Mouse (Mus musculus) heart, embryonic 10.5 days (tissue): Measurements from ENCODE around the gene Bcl11b. TPM values are rescaled to one million over a fixed set of nuclear protein-coding genes. Genes with fewer than 3 reads are reported as not detected.

Experiments
- DNase-seq: peaks from one replicate; pipeline ENCODE4 v3.0.0-alpha.2; 2017; ENCODE audit warnings: low spot score
- H3K27ac ChIP-seq: fragments of 300-500 bp; sonication (generic); 2 replicates; pipeline ENCODE4 v1.5.1; 2016; ENCODE audit warnings: mild to moderate bottlenecking
- H3K27me3 ChIP-seq: fragments of 300-500 bp; sonication (generic); 2 replicates; pipeline ENCODE4 v1.6.1; 2016; ENCODE audit warnings: mild to moderate bottlenecking; ENCODE audit not compliant: poor library complexity, insufficient read depth, severe bottlenecking
- H3K36me3 ChIP-seq: fragments of 300-500 bp; sonication (generic); 2 replicates; pipeline ENCODE4 v1.6.1; 2016; ENCODE audit warnings: mild to moderate bottlenecking, moderate library complexity
- H3K4me1 ChIP-seq: fragments of 300-500 bp; sonication (generic); 2 replicates; pipeline ENCODE4 v1.6.1; 2016; ENCODE audit warnings: mild to moderate bottlenecking
- H3K4me3 ChIP-seq: fragments of 300-500 bp; sonication (generic); 2 replicates; pipeline ENCODE4 v1.5.1; 2016; ENCODE audit warnings: mild to moderate bottlenecking, moderate library complexity
- H3K9me3 ChIP-seq: fragments of 300-500 bp; sonication (generic); 2 replicates; pipeline ENCODE4 v1.6.1; 2016; ENCODE audit warnings: mild to moderate bottlenecking, moderate library complexity
- whole genome bisulfite sequencing: fragments of 180-500 bp; shearing (Covaris S2); methylation state at CpG from one replicate; pipeline ENCODE4 v1.1.7; 2016; 5-methylcytosine and 5-hydroxymethylcytosine counted together
- polyA plus RNA-seq: library from polyadenylated mRNA; unstranded; fragments of >200 nt; fragmentation: Nextera tagmentation; extraction: Ambion mirVana; gene quantifications from 2 replicates; pipeline ENCODE4 v1.2.1, GENCODE M21; 2016

Gene Bcl11b
- polyA plus RNA-seq, 1 experiment from 2014 or later, result 3.3 TPM

DNA sequence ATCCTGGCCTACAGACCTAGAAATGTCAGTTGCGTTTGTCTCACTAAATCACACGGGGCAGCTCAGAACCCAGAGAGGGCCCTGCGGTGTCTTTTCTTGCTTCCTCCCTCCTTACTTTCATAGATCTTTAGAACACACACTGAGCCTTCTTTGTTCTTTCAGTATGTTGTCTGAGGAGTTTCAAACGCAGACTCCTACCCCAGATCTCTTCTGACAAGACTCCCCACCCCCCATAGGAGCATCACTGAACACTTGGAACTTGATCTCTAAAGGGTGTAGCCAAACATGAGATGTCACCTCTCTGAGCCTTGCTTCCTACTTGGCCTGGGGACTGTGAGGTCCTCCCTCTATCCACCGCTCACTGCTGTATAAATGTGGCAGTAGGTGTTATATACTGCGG lies 82.2 kb downstream of the Bcl11b start:
- Histone ChIP-seq H3K27ac (peak overlapping the region; percentile 56), H3K27me3 (no peaks in the 10 kb centered on the region), H3K4me3 (no peak overlapping the region), H3K4me1 (peaks cover 52% of the 10 kb centered on the region), H3K36me3 (peaks cover 13% of the 10 kb centered on the region), H3K9me3 (peaks cover 9% of the 10 kb centered on the region)
- no peak for DNase-seq
- 76% methylated on average over 6 of the region's 6 CpGs for WGBS

DNA sequence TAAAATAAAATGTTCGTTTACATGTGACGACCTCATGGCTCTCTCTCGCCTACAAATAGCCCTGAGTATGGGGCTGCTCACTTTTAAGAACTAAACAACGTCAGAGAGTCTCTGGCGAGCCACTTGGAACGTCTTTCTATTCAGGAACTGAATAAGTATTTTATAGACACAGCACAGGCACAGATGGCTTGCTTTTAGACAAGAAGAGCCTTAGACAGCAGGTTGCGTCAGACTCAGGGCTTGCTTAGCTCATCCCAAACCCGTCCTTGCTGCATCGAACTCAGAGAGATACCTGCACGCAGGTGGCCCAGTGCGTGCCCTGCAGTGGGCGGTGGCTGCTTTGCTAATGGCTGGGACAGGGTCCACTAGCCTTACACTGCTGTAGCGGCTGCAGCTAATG lies 82.7 kb downstream of the Bcl11b start:
- H3K4me3 ChIP-seq, result no peak overlapping the region
- no peaks in the 10 kb centered on the region for H3K27me3 ChIP-seq
- H3K4me1 ChIP-seq, result peaks cover 52% of the 10 kb centered on the region
- WGBS, result 80% methylated on average over 13 of the region's 13 CpGs
- H3K27ac ChIP-seq, result peak overlapping the region; percentile 56
- DNase-seq, result no peak
- H3K9me3 ChIP-seq, result peaks cover 13% of the 10 kb centered on the region
- H3K36me3 ChIP-seq, result peaks cover 17% of the 10 kb centered on the region

DNA sequence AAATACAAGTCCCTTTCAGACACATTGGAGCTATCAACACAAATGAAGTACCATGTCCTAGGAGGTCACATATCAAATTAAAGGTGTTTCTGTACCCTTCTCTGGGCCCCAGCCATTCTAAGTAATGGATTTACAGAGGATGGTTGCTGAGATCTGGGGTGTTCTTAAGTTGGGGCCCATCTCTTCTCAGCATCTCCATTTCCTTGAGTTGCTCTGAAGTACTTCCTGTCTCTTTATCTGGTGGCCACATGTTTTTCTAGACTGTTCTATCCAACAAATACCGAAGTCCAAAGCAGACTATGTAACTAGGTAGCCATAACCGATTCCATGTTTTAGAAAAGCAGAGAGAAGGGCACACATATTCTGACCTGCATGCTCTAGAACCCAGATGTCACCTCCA lies 83.3 kb downstream of the Bcl11b start:
- no peak overlapping the region for H3K27ac ChIP-seq
- H3K27me3 ChIP-seq, result no peaks in the 10 kb centered on the region
- peaks cover 24% of the 10 kb centered on the region for H3K36me3 ChIP-seq
- no peak for DNase-seq
- H3K4me1 ChIP-seq, result peaks cover 48% of the 10 kb centered on the region
- no peak overlapping the region for H3K4me3 ChIP-seq
- 78% methylated on average over 2 of the region's 2 CpGs for whole genome bisulfite sequencing
- peaks cover 15% of the 10 kb centered on the region for H3K9me3 ChIP-seq

DNA sequence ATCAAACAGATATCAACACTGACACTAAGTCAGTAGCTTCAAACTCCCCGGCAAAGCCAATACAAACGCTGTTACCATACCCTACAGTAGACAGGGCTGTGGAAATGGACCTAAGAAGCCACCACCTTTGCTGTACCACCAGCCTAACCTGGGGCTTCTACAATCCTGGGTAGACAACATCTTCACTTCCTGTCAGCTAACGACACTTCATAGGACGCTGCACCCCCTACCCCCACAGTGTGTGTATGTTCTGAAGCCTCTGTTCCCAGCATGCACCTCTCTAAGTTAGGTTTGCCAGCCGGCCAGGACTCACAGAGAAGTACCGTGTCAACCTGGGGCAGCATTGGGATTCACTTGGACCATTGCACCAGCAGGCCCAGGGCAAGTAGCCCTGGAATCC lies 84.6 kb downstream of the Bcl11b start:
- Histone ChIP-seq H3K4me1 (peaks cover 35% of the 10 kb centered on the region), H3K4me3 (no peak overlapping the region), H3K27ac (no peak overlapping the region), H3K36me3 (peaks cover 24% of the 10 kb centered on the region), H3K9me3 (peaks cover 15% of the 10 kb centered on the region), H3K27me3 (no peaks in the 10 kb centered on the region)
- DNase-seq, result no peak
- WGBS, result 89% methylated on average over 6 of the region's 6 CpGs

DNA sequence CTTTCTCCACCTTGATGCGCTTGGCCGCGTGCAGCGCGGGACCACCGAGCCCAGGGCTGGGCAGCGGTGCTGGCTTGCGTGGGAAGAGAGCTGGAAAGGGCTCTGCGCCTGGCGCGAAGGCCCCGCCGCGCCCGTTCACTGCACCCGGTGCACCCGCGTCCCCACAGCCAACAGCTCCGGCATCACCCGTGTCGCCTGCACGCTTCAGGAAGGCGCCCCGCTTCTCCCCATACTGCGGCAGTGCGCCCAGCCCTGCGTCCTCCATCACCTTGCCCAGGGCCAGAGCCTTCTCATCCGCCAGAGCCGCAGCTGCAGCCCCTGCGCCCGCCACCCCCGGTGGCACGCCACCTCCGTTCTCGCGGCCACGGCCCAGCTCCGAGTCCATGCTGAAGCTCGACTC lies 87.4 kb downstream of the Bcl11b start:
- DNase-seq, result no peak
- Histone ChIP-seq H3K4me1 (peaks cover 14% of the 10 kb centered on the region), H3K9me3 (peaks cover 15% of the 10 kb centered on the region)

DNA sequence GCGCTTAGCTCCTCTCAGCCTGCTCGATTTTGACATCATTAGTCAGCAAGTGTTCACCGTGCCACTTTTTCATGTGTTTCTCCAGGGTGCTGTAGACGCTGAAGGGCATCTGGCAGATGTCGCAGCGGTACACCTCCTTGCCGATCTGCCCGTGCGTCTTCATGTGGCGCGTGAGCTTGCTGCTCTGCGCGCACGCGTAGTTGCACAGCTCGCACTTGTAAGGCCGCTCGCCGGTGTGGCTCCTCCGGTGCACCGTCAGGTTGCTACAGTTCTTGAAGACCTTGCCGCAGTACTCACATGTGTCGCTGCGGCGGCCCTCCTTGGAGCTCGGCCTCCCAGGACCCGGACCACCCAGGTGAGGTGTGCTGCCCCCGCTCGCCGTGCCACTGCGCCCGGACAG lies 88.0 kb downstream of the Bcl11b start:
- Histone ChIP-seq H3K9me3 (peaks cover 15% of the 10 kb centered on the region), H3K36me3 (peaks cover 24% of the 10 kb centered on the region), H3K4me3 (no peak overlapping the region), H3K27ac (no peak overlapping the region), H3K27me3 (no peaks in the 10 kb centered on the region), H3K4me1 (peaks cover 8% of the 10 kb centered on the region; the same call in 1 of the 2 replicates)
- DNase-seq, result no peak
- WGBS, result 95% methylated on average over 32 of the region's 32 CpGs

More for the DNA sequence above, 87.4 kb downstream of the Bcl11b start:
- Histone ChIP-seq H3K36me3 (peaks cover 24% of the 10 kb centered on the region), H3K27me3 (no peaks in the 10 kb centered on the region), H3K4me3 (no peak overlapping the region), H3K27ac (no peak overlapping the region)
- 88% methylated on average over 34 of the region's 39 CpGs for WGBS

DNA sequence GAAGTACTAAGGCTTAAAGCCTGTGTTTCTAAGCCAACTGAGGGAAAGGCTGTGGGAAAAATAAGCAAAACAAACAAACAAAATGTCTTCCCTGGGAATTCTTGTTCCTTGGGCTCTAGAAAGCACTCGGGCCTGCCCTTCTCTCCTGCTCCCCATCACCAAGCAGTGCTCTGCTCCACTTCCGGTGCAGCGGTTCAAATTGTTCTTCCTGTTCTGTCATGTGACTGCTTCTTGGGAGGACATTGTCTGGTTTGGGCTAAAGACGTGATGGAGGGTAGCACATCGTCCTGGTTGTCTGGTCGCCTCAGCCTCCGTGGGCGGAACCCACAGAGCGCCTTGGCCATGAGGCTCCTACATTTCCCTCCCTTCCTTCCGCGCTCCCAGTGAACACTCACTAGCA lies 94.6 kb downstream of the Bcl11b start:
- no peak for DNase-seq
- no peaks in the 10 kb centered on the region for H3K36me3 ChIP-seq
- 0 out of 2 replicates have a peak, but pooled peaks cover 3% of the 10 kb centered on the region for H3K4me1 ChIP-seq
- 82% methylated on average over 11 of the region's 11 CpGs for WGBS
- 0 out of 2 replicates have a peak, but pooled peaks cover 3% of the 10 kb centered on the region for H3K27me3 ChIP-seq
- no peaks in the 10 kb centered on the region for H3K9me3 ChIP-seq
- no peak overlapping the region for H3K4me3 ChIP-seq
- no peak overlapping the region for H3K27ac ChIP-seq

DNA sequence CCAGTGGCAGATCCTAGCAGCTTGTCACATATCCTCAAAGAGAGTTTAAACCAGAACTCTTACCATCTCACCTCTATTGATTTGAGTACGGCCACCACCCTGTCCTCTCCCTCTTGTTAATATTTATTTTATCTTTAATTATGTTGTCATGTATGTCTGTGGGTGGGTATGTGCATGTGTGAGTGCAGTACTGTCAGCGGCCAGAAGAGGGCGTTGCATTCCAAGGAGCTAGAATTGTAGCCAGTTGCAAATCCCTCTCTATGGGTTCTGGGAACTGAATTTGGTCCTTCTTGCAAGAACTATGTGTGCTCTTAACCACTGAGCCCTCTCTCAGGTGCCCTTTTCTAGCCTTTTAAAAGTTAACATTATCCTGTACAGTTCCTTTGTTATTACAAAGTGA lies 98.1 kb downstream of the Bcl11b start:
- Histone ChIP-seq H3K36me3 (no peaks in the 10 kb centered on the region), H3K4me1 (no peaks in the 10 kb centered on the region), H3K27me3 (0 out of 2 replicates have a peak, but pooled peaks cover 3% of the 10 kb centered on the region), H3K9me3 (no peaks in the 10 kb centered on the region), H3K4me3 (no peak overlapping the region), H3K27ac (no peak overlapping the region)
- WGBS, result 93% methylated on average over 3 of the region's 3 CpGs
- DNase-seq, result no peak

DNA sequence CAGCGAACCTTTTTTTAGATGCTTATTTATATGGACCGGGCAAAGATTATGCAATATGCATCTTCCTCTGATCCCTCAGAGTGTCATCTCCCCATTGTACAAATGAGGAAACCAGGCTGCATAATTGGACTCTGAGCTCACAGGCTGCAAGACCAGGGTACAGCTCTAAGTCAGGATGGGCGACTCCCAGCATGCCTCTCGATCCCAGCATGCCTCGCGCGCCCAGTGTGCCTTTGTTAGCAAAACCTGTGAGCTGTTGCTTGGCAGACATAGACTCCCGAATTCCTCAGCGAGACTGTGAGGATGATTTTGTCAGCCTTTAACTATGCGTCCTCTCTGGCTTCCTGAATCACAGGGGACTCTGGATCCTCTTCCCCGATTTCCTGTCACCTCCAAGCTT lies 98.9 kb downstream of the Bcl11b start:
- Histone ChIP-seq H3K27ac (no peak overlapping the region), H3K36me3 (no peaks in the 10 kb centered on the region), H3K4me3 (no peak overlapping the region), H3K27me3 (0 out of 2 replicates have a peak, but pooled peaks cover 3% of the 10 kb centered on the region), H3K4me1 (no peaks in the 10 kb centered on the region), H3K9me3 (no peaks in the 10 kb centered on the region)
- WGBS, result 82% methylated on average over 11 of the region's 11 CpGs
- DNase-seq, result no peak

DNA sequence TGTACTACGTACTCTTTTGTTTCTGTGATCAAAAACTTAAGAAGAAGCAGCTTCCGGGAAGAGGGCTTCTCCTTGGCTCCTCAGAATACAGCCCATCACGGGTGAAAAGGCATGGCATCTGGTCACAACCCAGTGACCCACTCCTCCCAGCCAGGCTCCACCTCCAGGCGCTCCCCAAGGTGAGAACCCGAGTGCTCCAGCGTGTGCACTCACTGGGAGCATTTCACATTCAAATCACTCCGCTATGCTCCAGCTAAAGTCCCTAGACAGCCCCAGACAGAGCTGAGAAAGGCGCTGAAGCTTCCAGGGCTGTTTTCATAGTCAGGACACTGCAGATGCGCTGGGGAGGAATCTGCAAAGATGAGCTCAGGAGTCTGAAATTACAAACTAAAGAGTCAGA lies 99.5 kb downstream of the Bcl11b start:
- 41% methylated on average over 9 of the region's 9 CpGs for WGBS
- no peaks in the 10 kb centered on the region for H3K9me3 ChIP-seq
- no peaks in the 10 kb centered on the region for H3K4me1 ChIP-seq
- H3K27me3 ChIP-seq, result 0 out of 2 replicates have a peak, but pooled peaks cover 3% of the 10 kb centered on the region
- H3K36me3 ChIP-seq, result no peaks in the 10 kb centered on the region
- H3K27ac ChIP-seq, result no peak overlapping the region
- DNase-seq, result no peak
- no peak overlapping the region for H3K4me3 ChIP-seq

DNA sequence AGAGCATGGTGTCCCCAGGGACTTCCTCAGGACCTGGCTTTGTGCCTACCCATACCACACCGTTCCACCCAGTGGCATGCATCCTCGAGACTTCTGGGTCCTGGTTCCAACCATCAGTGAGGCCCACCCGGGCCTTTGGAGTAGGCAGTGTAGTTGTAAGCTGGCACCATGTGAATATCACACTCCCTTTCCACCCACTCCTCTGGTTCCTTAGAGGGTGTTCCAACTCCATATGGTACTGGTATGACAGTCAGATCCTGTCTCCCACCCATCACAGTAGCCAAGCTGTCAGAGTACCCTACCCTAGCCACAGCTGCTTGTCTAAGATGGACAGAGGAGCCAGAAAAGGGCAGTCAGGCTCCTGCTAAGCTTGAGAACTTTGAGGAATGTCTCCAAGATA lies 112.0 kb downstream of the Bcl11b start:
- Histone ChIP-seq H3K9me3 (no peaks in the 10 kb centered on the region), H3K27ac (no peak overlapping the region), H3K4me3 (no peak overlapping the region), H3K4me1 (peaks cover 31% of the 10 kb centered on the region), H3K27me3 (peaks cover 12% of the 10 kb centered on the region; the same call in 1 of the 2 replicates), H3K36me3 (no peaks in the 10 kb centered on the region)
- DNase-seq, result no peak
- 88% methylated on average over 3 of the region's 3 CpGs for WGBS

DNA sequence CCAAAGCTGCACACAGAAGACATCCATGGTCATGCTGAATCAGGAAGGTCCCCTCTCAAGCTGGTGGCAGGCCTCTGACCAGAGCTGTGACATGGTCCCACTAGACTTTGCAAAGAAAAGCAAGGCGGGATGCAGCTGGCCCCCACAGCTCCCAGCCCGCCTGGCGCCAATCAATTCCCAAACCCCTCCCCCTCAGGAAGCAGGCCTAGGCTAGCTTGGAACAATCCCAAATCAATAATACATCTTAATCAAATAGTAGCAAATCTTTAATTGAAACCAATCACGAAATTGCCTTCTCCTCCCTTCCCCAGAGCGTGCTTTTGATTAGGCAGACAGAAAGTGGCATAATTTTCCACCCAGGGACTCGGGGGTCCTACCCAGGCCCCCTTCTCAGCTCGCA lies 113.1 kb downstream of the Bcl11b start:
- H3K9me3 ChIP-seq, result no peaks in the 10 kb centered on the region
- H3K36me3 ChIP-seq, result no peaks in the 10 kb centered on the region
- H3K27me3 ChIP-seq, result peaks cover 12% of the 10 kb centered on the region; the same call in 1 of the 2 replicates
- WGBS, result 76% methylated on average over 7 of the region's 7 CpGs
- H3K4me3 ChIP-seq, result no peak overlapping the region
- peaks cover 31% of the 10 kb centered on the region for H3K4me1 ChIP-seq
- peak overlapping the region; percentile 59; the same call in 1 of the 2 replicates for H3K27ac ChIP-seq
- no peak for DNase-seq

DNA sequence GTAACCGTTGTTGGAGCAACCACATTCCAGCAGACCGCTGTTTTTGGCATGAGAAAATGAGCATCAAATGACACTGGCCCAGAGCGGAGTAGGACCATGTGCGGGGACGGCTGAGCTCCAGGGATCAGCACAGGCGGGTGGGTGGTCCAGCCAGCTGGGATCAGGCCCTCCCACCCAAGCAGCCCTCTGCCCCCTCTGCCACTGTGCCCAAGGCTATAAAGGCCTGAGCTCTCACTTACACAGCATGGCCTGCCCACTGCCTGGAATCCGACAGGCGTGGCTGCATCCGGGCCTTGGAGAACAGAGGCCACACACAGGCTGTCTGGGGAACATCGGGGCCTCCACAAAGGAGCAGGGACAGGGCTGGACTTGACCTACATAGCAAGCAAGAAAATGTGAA lies 113.6 kb downstream of the Bcl11b start:
- H3K27me3 ChIP-seq, result peaks cover 12% of the 10 kb centered on the region; the same call in 1 of the 2 replicates
- no peaks in the 10 kb centered on the region for H3K9me3 ChIP-seq
- 70% methylated on average over 10 of the region's 10 CpGs for WGBS
- H3K4me1 ChIP-seq, result peaks cover 27% of the 10 kb centered on the region
- H3K36me3 ChIP-seq, result no peaks in the 10 kb centered on the region
- no peak overlapping the region for H3K4me3 ChIP-seq
- DNase-seq, result no peak
- peak overlapping the region; percentile 59; the same call in 1 of the 2 replicates for H3K27ac ChIP-seq

DNA sequence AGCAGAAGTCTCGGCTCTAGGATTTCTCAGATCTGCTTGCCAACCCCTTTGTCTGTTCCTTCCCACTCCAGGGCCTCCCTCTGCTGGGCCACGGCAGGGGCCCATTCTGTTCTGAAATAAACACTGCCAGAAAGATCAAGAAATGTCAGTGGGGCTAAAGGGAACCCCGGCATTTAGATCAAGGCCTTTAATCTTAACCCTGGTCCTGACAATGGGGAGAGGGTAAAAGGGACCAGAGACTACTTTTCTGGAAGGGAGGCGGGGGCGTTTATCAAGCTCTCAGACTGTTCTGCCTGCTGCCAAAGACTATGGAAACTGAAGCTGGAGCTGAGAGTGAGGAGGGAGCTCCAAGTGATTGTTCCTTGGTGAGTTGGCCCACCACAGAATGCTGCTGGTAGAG lies 114.8 kb downstream of the Bcl11b start:
- Histone ChIP-seq H3K27ac (no peak overlapping the region), H3K27me3 (peaks cover 12% of the 10 kb centered on the region; the same call in 1 of the 2 replicates), H3K4me1 (peaks cover 35% of the 10 kb centered on the region), H3K36me3 (no peaks in the 10 kb centered on the region), H3K9me3 (no peaks in the 10 kb centered on the region), H3K4me3 (no peak overlapping the region)
- WGBS, result 46% methylated on average over 5 of the region's 5 CpGs
- DNase-seq, result no peak
